In the genomic region with DNA sequence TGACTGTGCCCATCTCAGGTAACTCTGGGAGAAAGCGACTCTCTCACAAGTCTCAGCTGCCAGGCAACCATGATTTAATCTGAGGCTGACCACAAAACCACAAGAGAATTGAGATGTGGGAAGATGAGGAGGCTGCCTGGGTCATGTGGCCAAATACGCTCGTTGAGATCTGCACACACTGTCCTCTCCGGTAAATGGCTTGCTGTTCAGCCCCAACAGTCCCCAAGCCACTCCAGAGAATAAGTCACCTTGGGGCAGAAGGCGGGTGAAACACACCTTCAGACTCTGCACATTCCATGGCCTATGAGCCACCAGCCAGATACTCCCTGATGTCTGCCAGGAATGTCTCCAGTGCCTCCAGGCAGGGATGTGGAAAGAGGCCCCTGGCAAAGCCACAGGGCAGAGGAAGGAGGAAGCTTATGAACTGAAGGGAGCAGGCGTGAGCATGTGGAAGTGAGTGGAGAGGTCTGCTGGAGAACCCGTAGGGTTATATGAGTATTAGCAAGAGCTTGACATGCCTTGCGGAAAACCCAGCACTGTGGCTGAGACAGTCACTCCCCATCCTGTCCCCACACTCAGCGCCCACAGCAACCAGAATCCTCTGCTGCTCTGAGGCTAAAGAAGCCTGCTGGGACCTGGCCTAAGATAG, we compare ENCODE assay signal across 8 mouse cellular contexts.
A peak's percentile ranks its signal among the peaks of the same experiment; 100 is the strongest.
DNase-seq lines count a peak whose midpoint lies in the region; ATAC-seq and TF ChIP-seq lines count a peak whose summit lies in the region.

No protein-coding gene starts in this region.

- peaks cover 21% of the 10 kb centered on the region for H3K4me1 ChIP-seq in embryonic facial prominence, embryonic 14.5 days (ENCODE audit: control insufficient read depth, insufficient read depth, low read length)
- 0 out of 2 replicates have a peak, but pooled peaks cover 3% of the 10 kb centered on the region for H3K4me1 ChIP-seq in intestine, embryonic 15.5 days (replicated peaks)
- peaks cover under 1% of the 10 kb centered on the region; the same call in 1 of the 2 replicates for H3K4me1 ChIP-seq in lung, embryonic 14.5 days (ENCODE audit: insufficient read depth)
- H3K4me1 ChIP-seq in small intestine, adult 2 months (ENCODE audit: control insufficient read depth, insufficient read depth, insufficient read length, low read length): peaks cover 18% of the 10 kb centered on the region

- peak; percentile 17; the same call in 1 of the 2 replicates for ATAC-seq in embryonic facial prominence, embryonic 14.5 days (ENCODE audit: low read depth)
- ATAC-seq in intestine, embryonic 15.5 days: peak; percentile 20
- peak; percentile 30; the same call in 1 of the 2 replicates for ATAC-seq in lung, embryonic 14.5 days (ENCODE audit: insufficient read depth)

- TF ChIP-seq POLR2A in small intestine, adult 2 months (IDR thresholded peaks at IDR 0.05; ENCODE audit: low read depth, low read length): no peak

- H3K36me3 ChIP-seq in embryonic facial prominence, embryonic 14.5 days (ENCODE audit: control insufficient read depth, insufficient read depth, low read length): no peaks in the 10 kb centered on the region
- no peaks in the 10 kb centered on the region for H3K36me3 ChIP-seq in intestine, embryonic 15.5 days
- H3K36me3 ChIP-seq in lung, embryonic 14.5 days (ENCODE audit: insufficient read depth): no peaks in the 10 kb centered on the region
- no peaks in the 10 kb centered on the region for H3K36me3 ChIP-seq in small intestine, adult 2 months (ENCODE audit: control insufficient read depth, insufficient read depth, low read length)

- peak overlapping the region; percentile 30 for H3K4me3 ChIP-seq in left cerebral cortex, adult 2 months
- peak overlapping the region; percentile 29 for H3K4me3 ChIP-seq in embryonic facial prominence, embryonic 14.5 days (ENCODE audit: low read depth, low read length)
- H3K4me3 ChIP-seq in intestine, embryonic 15.5 days (replicated peaks): peak overlapping the region; percentile 40
- H3K4me3 ChIP-seq in lung, embryonic 14.5 days (ENCODE audit: low read depth, low read length): peak overlapping the region; percentile 30
- peak overlapping the region; percentile 52 for H3K4me3 ChIP-seq in small intestine, adult 2 months (ENCODE audit: low read depth, low read length)

- DNase-seq in left cerebral cortex, adult 2 months (ENCODE audit: extremely low spot score in 1 of 2, low spot score in 2 of 2): no peak
- DNase-seq in left cerebral cortex, adult 9 months (ENCODE audit: low spot score in 2 of 2): no peak
- DNase-seq in embryonic facial prominence, embryonic 14.5 days (ENCODE audit: low spot score): peak; percentile 72
- no peak for DNase-seq in lung, embryonic 14.5 days
- DNase-seq in left cerebral cortex, postnatal 4 days: no peak
- DNase-seq in gastrocnemius, postnatal 4 days (ENCODE audit: low spot score in 2 of 2): no peak

- H3K4me2 ChIP-seq in embryonic facial prominence, embryonic 14.5 days (ENCODE audit: low read depth, low read length): peak overlapping the region; percentile 45
- H3K4me2 ChIP-seq in intestine, embryonic 15.5 days (replicated peaks): peak overlapping the region; percentile 53
- H3K4me2 ChIP-seq in lung, embryonic 14.5 days: peak overlapping the region; percentile 48

- peak overlapping the region; percentile 77 for H3K27ac ChIP-seq in left cerebral cortex, adult 2 months
- H3K27ac ChIP-seq in embryonic facial prominence, embryonic 14.5 days (replicated peaks; ENCODE audit: low read depth, low read length): peak overlapping the region; percentile 85
- peak overlapping the region; percentile 94 for H3K27ac ChIP-seq in intestine, embryonic 15.5 days
- peak overlapping the region; percentile 80 for H3K27ac ChIP-seq in lung, embryonic 14.5 days (ENCODE audit: low read depth)
- peak overlapping the region; percentile 90 for H3K27ac ChIP-seq in small intestine, adult 2 months (ENCODE audit: insufficient read depth, low read depth, low read length)

- intact Hi-C loops in left cerebral cortex, adult 2 months (cut with DNase I): loop anchor here (5.0 kb wide), 1 partner anchor 115 kb away; no protein-coding TSS in a partner anchor
- intact Hi-C loops in left cerebral cortex, postnatal 4 days (cut with DNase I): loop anchor here (5.0 kb wide), 1 partner anchor 75 kb away; no protein-coding TSS in a partner anchor

- H3K9me3 ChIP-seq in embryonic facial prominence, embryonic 14.5 days (ENCODE audit: control insufficient read depth, low read length): no peaks in the 10 kb centered on the region
- no peaks in the 10 kb centered on the region for H3K9me3 ChIP-seq in intestine, embryonic 15.5 days
- H3K9me3 ChIP-seq in lung, embryonic 14.5 days (ENCODE audit: low read depth, low read length): no peaks in the 10 kb centered on the region

- 41% methylated on average over 9 of the region's 9 CpGs for WGBS in embryonic facial prominence, embryonic 14.5 days
- WGBS in intestine, embryonic 15.5 days: 51% methylated on average over 9 of the region's 9 CpGs
- 49% methylated on average over 9 of the region's 9 CpGs for WGBS in lung, embryonic 14.5 days
- 60% methylated on average over 9 of the region's 9 CpGs for WGBS in small intestine, adult 2 months

- TF ChIP-seq CTCF in left cerebral cortex, adult 2 months (IDR thresholded peaks at IDR 0.05): no peak
- TF ChIP-seq CTCF in lung, embryonic 14.5 days (IDR thresholded peaks at IDR 0.05; ENCODE audit: low read depth): no peak
- TF ChIP-seq CTCF in small intestine, adult 2 months (IDR thresholded peaks at IDR 0.05; ENCODE audit: extremely low read depth, insufficient read length, insufficient replicate concordance, low read depth, low read length): no peak

- H3K27me3 ChIP-seq in embryonic facial prominence, embryonic 14.5 days (replicated peaks; ENCODE audit: control insufficient read depth, insufficient read depth, low read length): no peaks in the 10 kb centered on the region
- no peaks in the 10 kb centered on the region for H3K27me3 ChIP-seq in intestine, embryonic 15.5 days (replicated peaks)
- H3K27me3 ChIP-seq in lung, embryonic 14.5 days (ENCODE audit: insufficient read depth, low read length): no peaks in the 10 kb centered on the region
- no peaks in the 10 kb centered on the region for H3K27me3 ChIP-seq in small intestine, adult 2 months (ENCODE audit: control insufficient read depth, insufficient read depth, low read length)

- H3K9ac ChIP-seq in embryonic facial prominence, embryonic 14.5 days (ENCODE audit: low read depth, low read length): peak overlapping the region; percentile 54
- H3K9ac ChIP-seq in intestine, embryonic 15.5 days: peak overlapping the region; percentile 51
- H3K9ac ChIP-seq in lung, embryonic 14.5 days: peak overlapping the region; percentile 53
